Mouse (Mus musculus) MEL-GATA-1-ER (cell line): ENCODE results near the gene Crtc2.

Source experiments
- DNase-seq: peaks from one replicate; pipeline ENCODE4 v3.0.0-alpha.2; 2012; ENCODE audit warnings: low read depth; ENCODE audit errors: extremely low read depth

The Crtc2 gene

GRCm38 (mm10) chr3:90253653-90254418 lies at the start of gene Crtc2:
Gene Crtc2, plus strand, starts transcription at chr3:90254163.
- DNase-seq = peak; percentile 96

- no peak for DNase-seq
Observed at GRCm38 (mm10) chr3:90204582-90204981, 49.4 kb upstream of the Crtc2 start.

DNA sequence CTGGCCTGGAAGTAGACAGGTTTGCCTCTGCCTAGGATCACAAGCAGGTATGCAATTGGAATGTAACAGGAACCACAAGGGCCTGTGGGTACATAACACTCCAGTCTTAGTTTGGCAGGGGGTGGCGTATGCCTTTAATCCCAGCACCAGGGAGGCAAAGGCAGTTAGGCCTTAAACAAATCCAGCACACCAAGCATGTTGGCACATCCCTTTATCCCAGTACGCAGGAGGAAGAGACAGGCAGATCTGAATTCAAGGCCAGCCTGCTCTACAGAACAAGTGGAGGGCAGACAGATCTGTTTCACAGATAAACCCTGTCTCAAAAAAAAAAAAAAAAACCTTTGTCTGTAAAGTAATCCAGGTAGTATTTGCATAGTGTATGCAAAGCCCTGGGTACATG lies 45.3 kb upstream of the Crtc2 start:
- no peak for DNase-seq

- DNase-seq = no peak
Observed at GRCm38 (mm10) chr3:90209908-90210566, 43.9 kb upstream of the Crtc2 start.

DNA sequence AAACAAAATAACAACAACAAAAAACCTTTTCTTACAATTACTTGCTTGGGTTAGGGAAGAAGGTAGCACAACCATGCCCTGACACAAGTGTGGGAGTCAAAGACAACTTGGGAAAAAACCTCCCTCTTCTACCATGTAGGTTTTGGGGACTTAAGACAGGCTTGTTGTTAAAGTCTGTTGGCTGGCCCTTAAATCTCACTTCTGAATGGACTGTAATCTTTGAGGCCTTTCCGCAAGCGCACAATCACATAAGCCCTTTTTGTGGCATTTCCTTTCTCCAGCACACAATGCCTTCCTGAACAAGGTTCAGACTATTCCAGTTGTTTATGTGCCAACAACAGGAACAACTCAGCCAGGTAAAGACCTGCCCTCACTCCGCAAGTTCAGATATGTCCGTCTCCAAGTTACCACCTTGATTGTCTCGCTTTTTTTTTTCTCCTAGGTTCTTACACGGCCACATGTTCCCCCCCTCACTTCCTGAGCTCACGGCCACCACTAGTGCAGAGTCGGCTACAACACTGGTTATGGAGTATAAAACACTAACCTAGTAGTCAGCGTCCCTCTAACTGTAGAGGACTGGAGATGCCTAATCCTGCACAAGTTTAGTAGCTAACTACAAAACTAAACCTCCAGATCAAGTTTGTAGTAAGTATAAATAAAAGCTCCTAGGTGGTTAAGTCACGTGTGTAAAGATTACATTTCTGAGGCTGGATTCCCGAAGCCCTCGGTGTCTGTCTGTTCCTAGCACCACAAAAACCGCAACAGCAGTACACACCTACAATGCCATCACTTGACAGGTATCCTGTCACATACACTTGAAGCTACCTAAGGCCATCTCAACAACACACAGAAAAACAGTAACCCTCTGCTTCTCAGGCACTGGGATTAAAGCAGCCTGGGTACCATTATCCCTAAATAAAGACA lies 42.2 kb upstream of the Crtc2 start:
- no peak for DNase-seq

DNA sequence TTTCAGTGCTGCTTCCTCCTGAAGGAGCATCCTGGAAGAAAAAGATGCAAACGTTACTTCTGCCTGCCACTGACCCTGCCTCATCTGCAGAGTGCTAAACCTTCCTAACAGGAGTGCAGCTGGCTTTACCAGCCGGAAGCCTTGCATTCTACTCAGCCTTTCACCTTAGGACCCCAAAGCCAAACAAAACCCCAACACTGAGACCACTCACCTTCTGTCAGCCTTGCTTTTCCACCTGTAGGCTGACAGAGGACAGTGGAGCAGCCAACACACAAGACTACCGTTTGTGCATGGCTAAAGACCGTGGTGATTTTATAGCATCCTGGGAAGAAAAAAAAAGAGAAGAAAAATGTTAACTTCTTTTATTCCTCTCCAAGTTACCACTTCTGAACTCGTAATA lies 41.2 kb upstream of the Crtc2 start:
- DNase-seq = no peak

GRCm38 (mm10) chr3:90213377-90213866 lies 40.5 kb upstream of the Crtc2 start, which contains the start of the genes Rps27 and Rab13:
Gene Rps27, minus strand, starts transcription at chr3:90213651.
Gene Rab13, plus strand, starts transcription at chr3:90213695.
- peak; percentile 98 for DNase-seq

DNA sequence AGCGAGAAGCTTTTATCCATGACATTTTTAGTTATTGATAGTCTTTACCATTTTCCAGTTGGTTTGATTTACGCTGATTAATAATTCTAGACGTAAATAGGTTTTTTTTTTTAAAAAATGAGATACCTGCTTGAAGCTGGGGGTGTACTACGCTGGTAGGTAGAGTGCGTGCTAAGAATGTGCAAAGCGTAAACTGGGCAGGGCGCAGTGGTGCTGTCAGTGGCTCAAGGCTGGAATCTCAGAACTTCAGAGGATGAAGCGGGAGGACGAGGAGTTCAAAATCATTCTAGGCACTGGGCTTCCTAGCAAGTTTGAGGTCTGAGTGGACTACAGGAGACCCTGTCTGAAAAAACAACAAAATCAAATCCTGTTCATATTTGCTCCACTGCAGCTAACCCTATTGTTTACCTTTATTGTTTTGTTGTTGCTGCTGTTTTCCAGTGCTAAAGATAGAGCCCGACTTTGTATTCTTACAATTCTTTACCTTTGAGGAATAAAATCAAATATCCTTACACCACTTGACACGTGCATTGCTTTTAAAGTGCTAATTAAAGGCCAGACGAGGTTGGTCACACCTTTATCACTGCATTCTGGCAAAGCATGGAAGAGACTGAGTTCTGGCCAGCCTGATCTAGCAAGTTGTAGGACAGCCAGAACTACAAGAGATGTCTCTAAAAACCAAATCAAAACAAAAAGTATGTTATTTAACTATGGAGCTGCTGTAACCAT lies 39.8 kb upstream of the Crtc2 start:
- no peak for DNase-seq

DNA sequence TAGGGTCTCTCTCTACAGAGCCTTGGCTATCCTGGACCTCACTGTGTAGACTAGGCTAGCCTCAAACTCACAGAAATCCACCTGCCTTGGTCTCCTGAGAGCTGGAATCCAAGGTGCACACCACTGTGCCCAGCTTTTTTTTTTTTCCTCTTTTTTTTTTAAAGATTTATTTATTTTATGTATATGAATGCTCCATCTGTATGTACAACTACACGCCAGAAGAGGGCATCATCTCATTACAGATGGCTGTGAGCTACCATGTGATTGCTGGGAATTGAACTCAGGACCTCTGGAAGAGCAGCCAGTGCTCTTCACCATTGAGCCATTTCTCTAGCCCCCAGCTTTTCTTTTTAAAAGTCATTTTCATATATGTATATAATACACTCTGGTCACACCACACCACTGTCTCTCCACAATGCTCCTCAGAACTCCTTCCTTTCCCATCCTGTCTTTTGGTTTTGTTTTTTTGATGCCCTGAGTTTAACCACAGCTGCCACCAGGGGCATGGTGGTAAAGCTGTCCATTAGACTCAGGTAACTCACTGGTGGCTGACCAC lies 38.1 kb upstream of the Crtc2 start:
- peak; percentile 61 for DNase-seq

DNA sequence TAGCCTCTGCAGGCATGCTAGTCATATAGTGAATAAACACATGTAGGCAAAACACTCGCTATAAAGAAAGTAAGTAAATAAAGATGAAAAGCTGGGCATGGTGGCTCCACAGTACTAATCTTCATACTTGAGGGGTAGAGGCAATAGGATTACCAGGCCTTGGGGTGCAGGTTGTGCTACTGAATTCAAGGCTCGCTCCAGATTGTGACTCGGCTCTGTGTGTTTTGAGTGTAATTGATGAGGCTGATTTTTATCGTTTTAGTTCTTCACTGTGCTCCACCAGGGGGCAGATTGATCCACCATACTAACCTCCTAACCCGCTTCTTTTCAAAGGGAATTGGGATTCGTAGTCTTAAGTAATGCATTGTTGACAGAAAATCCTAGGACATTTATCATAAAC lies 33.9 kb upstream of the Crtc2 start:
- DNase-seq = peak; percentile 60

DNA sequence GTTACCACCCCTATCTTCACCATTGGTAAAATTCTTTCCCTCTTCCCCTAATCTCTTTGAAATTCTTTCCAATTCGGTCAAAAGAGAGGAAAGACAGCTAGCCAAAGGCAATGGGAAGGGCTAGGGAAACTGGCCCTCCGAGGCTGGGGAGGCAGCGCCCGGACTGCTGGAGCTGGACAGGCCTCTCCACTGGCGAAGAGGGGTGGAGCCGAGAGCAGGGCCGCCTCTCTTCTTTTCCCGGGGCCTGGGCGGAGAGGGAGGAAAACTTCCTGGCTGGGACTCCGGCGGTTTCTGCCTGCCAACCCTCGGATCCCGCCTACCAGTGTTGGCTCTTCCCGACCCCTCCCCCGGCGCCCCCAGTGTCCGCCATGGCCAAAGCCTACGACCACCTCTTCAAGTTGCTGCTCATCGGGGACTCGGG lies 33.4 kb upstream of the Crtc2 start:
- no peak for DNase-seq

GRCm38 (mm10) chr3:90221123-90221522 lies 32.8 kb upstream of the Crtc2 start:
- no peak for DNase-seq

- no peak for DNase-seq
Observed at GRCm38 (mm10) chr3:90222455-90222854, 31.5 kb upstream of the Crtc2 start.

GRCm38 (mm10) chr3:90222941-90223340 lies 31.0 kb upstream of the Crtc2 start:
- DNase-seq = no peak

DNA sequence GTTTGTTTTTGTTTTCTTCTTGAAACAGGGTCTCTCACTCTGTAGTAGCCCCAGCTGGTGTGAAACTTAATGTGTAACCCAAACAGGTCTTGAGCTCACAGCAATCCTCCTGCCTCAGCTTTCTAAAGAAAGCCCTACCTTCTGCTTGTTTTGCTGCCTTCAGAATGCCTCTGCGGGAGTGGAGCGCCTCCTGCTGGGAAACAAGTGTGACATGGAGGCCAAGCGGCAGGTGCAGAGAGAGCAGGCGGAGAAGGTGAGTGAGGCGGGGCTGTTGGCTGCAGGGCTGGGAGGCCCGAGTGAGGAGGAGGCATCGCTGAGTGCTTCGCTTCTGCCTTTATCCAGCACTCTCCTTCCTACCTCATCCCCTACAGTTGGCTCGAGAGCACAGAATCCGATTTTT lies 29.6 kb upstream of the Crtc2 start:
- no peak for DNase-seq

DNA sequence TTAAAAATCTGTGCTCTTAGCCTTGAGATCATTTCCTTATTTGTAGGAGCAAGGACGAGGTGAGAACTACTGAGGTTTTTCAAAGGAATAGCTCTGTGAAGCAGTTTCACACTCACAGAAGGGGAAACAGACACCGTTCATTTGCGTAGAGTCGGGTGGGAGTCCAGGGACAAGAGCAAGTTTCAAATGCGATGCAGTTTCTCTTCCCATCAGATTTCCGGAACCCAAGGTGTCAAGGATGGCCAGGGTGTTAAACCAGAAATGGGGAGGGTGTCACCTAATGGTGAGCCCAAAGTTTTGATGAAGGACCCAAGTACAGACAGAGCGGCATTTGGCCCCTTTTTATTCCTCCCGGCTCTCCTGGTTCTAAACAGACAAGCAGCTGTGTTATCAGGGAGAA lies 22.9 kb upstream of the Crtc2 start:
- no peak for DNase-seq

DNA sequence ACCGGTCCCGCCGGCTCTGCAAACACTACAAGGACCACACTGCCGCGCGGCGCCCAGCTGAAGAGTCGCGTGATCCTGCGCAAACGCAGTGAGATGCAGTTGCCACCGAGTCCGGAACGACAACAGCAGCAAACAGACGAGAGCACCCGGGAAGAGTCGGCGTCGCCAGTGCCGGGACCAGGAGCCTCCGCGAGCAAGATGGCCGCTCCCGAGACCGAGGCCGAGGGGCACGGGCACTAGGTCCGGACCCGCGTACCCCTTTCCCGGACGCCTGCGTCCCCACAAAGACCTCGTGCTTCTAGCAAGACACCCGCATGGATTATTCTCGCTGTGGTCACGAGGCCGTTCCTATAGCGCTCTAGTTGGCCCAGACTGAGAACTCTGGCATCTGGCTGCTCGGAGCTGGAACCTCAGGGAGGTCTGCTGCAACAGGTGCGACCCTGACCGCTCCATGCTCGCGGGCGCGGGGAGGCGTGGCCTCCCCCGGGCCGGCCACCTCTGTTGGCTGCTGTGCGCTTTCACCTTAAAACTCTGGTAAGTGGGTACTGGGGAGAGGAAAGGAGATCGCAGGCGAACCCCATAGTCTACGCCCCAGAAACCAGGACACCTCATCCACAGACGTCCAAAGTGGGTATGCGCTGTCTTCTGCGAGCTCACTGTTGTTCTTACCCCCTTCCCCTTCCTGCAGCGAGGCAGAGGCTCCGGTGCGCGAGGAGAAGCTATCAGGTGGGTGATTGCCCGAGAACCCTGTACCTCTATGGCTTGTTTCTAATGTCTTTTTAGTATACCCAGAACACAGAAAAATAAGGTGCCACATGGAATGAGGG lies 22.2 kb upstream of the Crtc2 start, which contains the start of gene Jtb:
TSS of gene Jtb (plus strand) at position 91 of the 827 bp plus-strand sequence.
- DNase-seq = peak; percentile 94

GRCm38 (mm10) chr3:90241251-90241650 lies 12.7 kb upstream of the Crtc2 start:
- no peak for DNase-seq

DNA sequence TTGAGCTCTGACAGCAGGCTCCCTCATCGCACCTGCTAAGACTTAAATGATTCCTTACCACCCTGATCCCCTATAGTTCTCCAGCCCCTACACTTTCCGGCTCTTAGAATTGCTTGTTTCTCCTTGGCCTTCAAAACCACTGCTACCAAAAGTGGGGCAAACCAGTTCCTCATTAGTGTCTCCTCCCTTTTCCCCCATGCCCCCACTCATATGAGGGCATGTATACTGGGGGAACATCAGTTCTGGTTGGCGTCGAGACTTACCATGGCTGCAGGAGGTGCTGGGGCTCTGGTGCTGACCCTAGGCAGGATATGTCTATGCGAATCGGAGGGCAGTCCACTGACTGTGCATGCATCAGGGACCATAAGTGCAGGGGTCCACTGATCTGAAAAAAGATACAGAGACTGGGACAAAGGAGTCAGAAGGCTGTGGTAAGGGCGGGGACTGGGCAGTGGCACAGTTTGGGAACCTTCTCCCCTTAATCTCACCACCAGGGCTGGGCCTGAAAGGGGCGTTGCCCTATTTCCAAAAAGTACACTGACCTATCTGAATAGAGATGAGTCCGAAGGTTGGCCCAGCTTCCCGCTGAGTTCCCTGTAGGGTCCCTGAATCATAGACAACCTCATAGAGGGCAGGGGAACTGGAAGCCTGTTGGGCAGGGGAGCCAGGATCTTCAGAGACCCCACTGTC lies 12.1 kb upstream of the Crtc2 start:
- DNase-seq = no peak
